Mouse (Mus musculus) intestine, embryonic 14.5 days (tissue): ENCODE measurements at regions not wholly inside any gene's neighbourhood (a gene's known extent, or its start where the extent isn't known, plus 50 kb on each side); places are given as distances from the start of the nearest gene placed in this dataset.

Experiments used
- ATAC-seq: fragments of 200-750 bp; cut with Nextera tagmentation; replicated peaks from 2 replicates; pipeline ENCODE4 v1.8.0; 2017; ENCODE audit warnings: low read depth, moderate number of reproducible peaks, moderate TSS enrichment, moderate library complexity; ENCODE audit not compliant: low FRiP score, low TSS enrichment
- DNase-seq: peaks from one replicate; pipeline ENCODE4 v3.0.0-alpha.2; 2018; ENCODE audit warnings: low spot score
- H3K27ac ChIP-seq: fragments of 300-500 bp; sonication (generic); 2 replicates; pipeline ENCODE4 v1.5.1; 2014; ENCODE audit warnings: low read depth, mild to moderate bottlenecking, control low read depth
- H3K27me3 ChIP-seq: fragments of 300-500 bp; sonication (generic); replicated peaks from 2 replicates; pipeline ENCODE4 v1.6.1; 2014; ENCODE audit warnings: low read length, control low read depth; ENCODE audit not compliant: control insufficient read depth, insufficient read depth
- H3K36me3 ChIP-seq: fragments of 300-500 bp; sonication (generic); 2 replicates; pipeline ENCODE4 v1.6.1; 2014; ENCODE audit warnings: low read length, control low read depth; ENCODE audit not compliant: control insufficient read depth, insufficient read depth
- H3K4me1 ChIP-seq: fragments of 300-500 bp; sonication (generic); replicated peaks from 2 replicates; pipeline ENCODE4 v1.6.1; 2014; ENCODE audit warnings: low read length, control low read depth, mixed read lengths; ENCODE audit not compliant: control insufficient read depth, insufficient read depth
- H3K4me2 ChIP-seq: fragments of 300-500 bp; sonication (generic); 2 replicates; pipeline ENCODE4 v1.6.1; 2014; ENCODE audit warnings: low read length
- H3K4me3 ChIP-seq: fragments of 300-500 bp; sonication (generic); 2 replicates; pipeline ENCODE4 v1.5.1; 2014; ENCODE audit warnings: low read depth, low read length, control low read depth, mixed read lengths
- H3K9ac ChIP-seq: fragments of 300-500 bp; sonication (generic); 2 replicates; pipeline ENCODE4 v1.6.1; 2014; ENCODE audit warnings: mild to moderate bottlenecking, low read length
- H3K9me3 ChIP-seq: fragments of 300-500 bp; sonication (generic); 2 replicates; pipeline ENCODE4 v1.6.1; 2016; ENCODE audit warnings: low read length, control low read depth; ENCODE audit not compliant: control insufficient read depth
- WGBS: fragments of 180-500 bp; shearing (Covaris S2); extraction: QIAGEN DNeasy Blood & Tissue Kit; methylation state at CpG from one replicate; pipeline ENCODE4 v1.1.7; 2014; 5-methylcytosine and 5-hydroxymethylcytosine counted together

- 58% methylated on average over 16 of the region's 16 CpGs for WGBS
Measured at GRCm38 (mm10) chr1:179866056-179866772, 62.7 kb upstream of the Ahctf1 start.

GRCm38 (mm10) chr1:179865561-179865960 lies 62.1 kb upstream of the Ahctf1 start:
- Histone ChIP-seq H3K4me1 (peaks cover 17% of the 10 kb centered on the region), H3K9me3 (no peaks in the 10 kb centered on the region), H3K27me3 (no peaks in the 10 kb centered on the region), H3K4me2 (no peak overlapping the region), H3K36me3 (no peaks in the 10 kb centered on the region), H3K4me3 (no peak overlapping the region), H3K9ac (no peak overlapping the region), H3K27ac (peak overlapping the region; percentile 74)
- 53% methylated on average over 11 of the region's 11 CpGs for WGBS
- DNase-seq (no peak), ATAC-seq (no peak)

More at GRCm38 (mm10) chr1:179866056-179866772, 62.7 kb upstream of the Ahctf1 start:
- H3K9me3 ChIP-seq: no peaks in the 10 kb centered on the region
- peaks cover 18% of the 10 kb centered on the region for H3K4me1 ChIP-seq
- no peak for ATAC-seq
- H3K4me2 ChIP-seq: 0 out of 2 replicates have a peak overlapping the region, but pooled peaks have one; percentile 3
- peak overlapping the region; percentile 74 for H3K27ac ChIP-seq
- H3K9ac ChIP-seq: no peak overlapping the region
- no peaks in the 10 kb centered on the region for H3K36me3 ChIP-seq
- H3K4me3 ChIP-seq: no peak overlapping the region
- no peaks in the 10 kb centered on the region for H3K27me3 ChIP-seq
- DNase-seq: no peak

GRCm38 (mm10) chr1:179864537-179865226 lies 61.2 kb upstream of the Ahctf1 start:
- H3K27ac ChIP-seq: no peak overlapping the region
- no peak overlapping the region for H3K9ac ChIP-seq
- no peak overlapping the region for H3K4me2 ChIP-seq

GRCm38 (mm10) chr1:179863420-179863819 lies 59.9 kb upstream of the Ahctf1 start:
- Histone ChIP-seq H3K9me3 (no peaks in the 10 kb centered on the region), H3K4me3 (no peak overlapping the region), H3K4me1 (peaks cover 11% of the 10 kb centered on the region), H3K27me3 (no peaks in the 10 kb centered on the region), H3K4me2 (no peak overlapping the region), H3K27ac (no peak overlapping the region), H3K36me3 (no peaks in the 10 kb centered on the region), H3K9ac (no peak overlapping the region)
- ATAC-seq: no peak
- DNase-seq: no peak
- 63% methylated on average over 4 of the region's 4 CpGs for WGBS

More at GRCm38 (mm10) chr1:179864537-179865226, 61.2 kb upstream of the Ahctf1 start:
- Histone ChIP-seq H3K27me3 (no peaks in the 10 kb centered on the region), H3K4me3 (no peak overlapping the region), H3K4me1 (peaks cover 11% of the 10 kb centered on the region), H3K9me3 (no peaks in the 10 kb centered on the region), H3K36me3 (no peaks in the 10 kb centered on the region)
- 89% methylated on average over 5 of the region's 5 CpGs for WGBS
- ATAC-seq (no peak), DNase-seq (no peak)

GRCm38 (mm10) chr1:179862941-179863340 lies 59.5 kb upstream of the Ahctf1 start:
- no peak overlapping the region for H3K4me3 ChIP-seq
- peaks cover 11% of the 10 kb centered on the region for H3K4me1 ChIP-seq
- DNase-seq: no peak
- no peaks in the 10 kb centered on the region for H3K36me3 ChIP-seq
- H3K9ac ChIP-seq: no peak overlapping the region
- no peaks in the 10 kb centered on the region for H3K9me3 ChIP-seq
- no peak overlapping the region for H3K4me2 ChIP-seq
- ATAC-seq: no peak
- no peaks in the 10 kb centered on the region for H3K27me3 ChIP-seq
- no peak overlapping the region for H3K27ac ChIP-seq
- WGBS: 73% methylated on average over 3 of the region's 3 CpGs

GRCm38 (mm10) chr1:179861776-179862175 lies 58.3 kb upstream of the Ahctf1 start:
- H3K4me3 ChIP-seq: no peak overlapping the region
- no peak overlapping the region for H3K9ac ChIP-seq
- H3K27ac ChIP-seq: no peak overlapping the region
- no peaks in the 10 kb centered on the region for H3K27me3 ChIP-seq
- DNase-seq: no peak
- H3K36me3 ChIP-seq: no peaks in the 10 kb centered on the region
- no peaks in the 10 kb centered on the region for H3K9me3 ChIP-seq
- H3K4me2 ChIP-seq: no peak overlapping the region
- WGBS: 81% methylated on average over 3 of the region's 3 CpGs
- H3K4me1 ChIP-seq: peaks cover 9% of the 10 kb centered on the region
- no peak for ATAC-seq

GRCm38 (mm10) chr1:179859552-179859902 lies 56.0 kb upstream of the Ahctf1 start:
- Histone ChIP-seq H3K36me3 (no peaks in the 10 kb centered on the region), H3K4me3 (no peak overlapping the region), H3K4me2 (no peak overlapping the region), H3K9me3 (no peaks in the 10 kb centered on the region), H3K27me3 (no peaks in the 10 kb centered on the region), H3K9ac (no peak overlapping the region), H3K27ac (no peak overlapping the region), H3K4me1 (peaks cover under 1% of the 10 kb centered on the region; the same call in 1 of the 2 replicates)
- 82% methylated on average over 8 of the region's 8 CpGs for WGBS
- ATAC-seq (no peak), DNase-seq (no peak)

- Histone ChIP-seq H3K4me1 (peaks cover 6% of the 10 kb centered on the region; the same call in 1 of the 2 replicates), H3K4me2 (no peak overlapping the region), H3K9me3 (no peaks in the 10 kb centered on the region), H3K36me3 (no peaks in the 10 kb centered on the region), H3K4me3 (no peak overlapping the region), H3K9ac (no peak overlapping the region), H3K27me3 (no peaks in the 10 kb centered on the region), H3K27ac (no peak overlapping the region)
- ATAC-seq (no peak; the same call in 1 of the 2 replicates), DNase-seq (peak; percentile 65)
- WGBS: 48% methylated on average over 14 of the region's 14 CpGs
Measured at GRCm38 (mm10) chr1:179858780-179859551, 55.5 kb upstream of the Ahctf1 start.
